Mouse (Mus musculus) lung, embryonic 15.5 days (tissue): ENCODE measurements at regions not wholly inside any gene's neighbourhood (a gene's known extent, or its start where the extent isn't known, plus 50 kb on each side); places are given as distances from the start of the nearest gene placed in this dataset.

Experiments
- ATAC-seq: fragments of 200-750 bp; cut with Nextera tagmentation; 2 replicates; pipeline ENCODE4 v1.8.0; 2017; ENCODE audit warnings: moderate number of reproducible peaks, borderline replicate concordance; ENCODE audit not compliant: low FRiP score, low TSS enrichment; ENCODE audit errors: extremely low read depth
- H3K27ac ChIP-seq: fragments of 300-500 bp; sonication (generic); 2 replicates; pipeline ENCODE4 v1.5.1; 2015; ENCODE audit warnings: moderate library complexity, mild to moderate bottlenecking, inconsistent platforms
- H3K27me3 ChIP-seq: fragments of 300-500 bp; sonication (generic); 2 replicates; pipeline ENCODE4 v1.6.1; 2015; ENCODE audit warnings: inconsistent platforms
- H3K36me3 ChIP-seq: fragments of 300-500 bp; sonication (generic); 2 replicates; pipeline ENCODE4 v1.6.1; 2015; ENCODE audit warnings: inconsistent platforms
- H3K4me1 ChIP-seq: fragments of 300-500 bp; sonication (generic); 2 replicates; pipeline ENCODE4 v1.6.1; 2015; ENCODE audit warnings: inconsistent platforms
- H3K4me2 ChIP-seq: fragments of 300-500 bp; sonication (generic); 2 replicates; pipeline ENCODE4 v1.6.1; 2015; ENCODE audit warnings: inconsistent platforms, mild to moderate bottlenecking, moderate library complexity
- H3K4me3 ChIP-seq: fragments of 300-500 bp; sonication (generic); 2 replicates; pipeline ENCODE4 v1.5.1; 2015; ENCODE audit warnings: mild to moderate bottlenecking, inconsistent platforms
- H3K9ac ChIP-seq: fragments of 300-500 bp; sonication (generic); 2 replicates; pipeline ENCODE4 v1.6.1; 2015; ENCODE audit warnings: inconsistent platforms
- H3K9me3 ChIP-seq: fragments of 300-500 bp; sonication (generic); 2 replicates; pipeline ENCODE4 v1.6.1; 2016; ENCODE audit warnings: inconsistent platforms
- WGBS: fragments of 180-500 bp; shearing (Covaris S2); methylation state at CpG from one replicate; pipeline ENCODE4 v1.1.7; 2015; 5-methylcytosine and 5-hydroxymethylcytosine counted together

DNA sequence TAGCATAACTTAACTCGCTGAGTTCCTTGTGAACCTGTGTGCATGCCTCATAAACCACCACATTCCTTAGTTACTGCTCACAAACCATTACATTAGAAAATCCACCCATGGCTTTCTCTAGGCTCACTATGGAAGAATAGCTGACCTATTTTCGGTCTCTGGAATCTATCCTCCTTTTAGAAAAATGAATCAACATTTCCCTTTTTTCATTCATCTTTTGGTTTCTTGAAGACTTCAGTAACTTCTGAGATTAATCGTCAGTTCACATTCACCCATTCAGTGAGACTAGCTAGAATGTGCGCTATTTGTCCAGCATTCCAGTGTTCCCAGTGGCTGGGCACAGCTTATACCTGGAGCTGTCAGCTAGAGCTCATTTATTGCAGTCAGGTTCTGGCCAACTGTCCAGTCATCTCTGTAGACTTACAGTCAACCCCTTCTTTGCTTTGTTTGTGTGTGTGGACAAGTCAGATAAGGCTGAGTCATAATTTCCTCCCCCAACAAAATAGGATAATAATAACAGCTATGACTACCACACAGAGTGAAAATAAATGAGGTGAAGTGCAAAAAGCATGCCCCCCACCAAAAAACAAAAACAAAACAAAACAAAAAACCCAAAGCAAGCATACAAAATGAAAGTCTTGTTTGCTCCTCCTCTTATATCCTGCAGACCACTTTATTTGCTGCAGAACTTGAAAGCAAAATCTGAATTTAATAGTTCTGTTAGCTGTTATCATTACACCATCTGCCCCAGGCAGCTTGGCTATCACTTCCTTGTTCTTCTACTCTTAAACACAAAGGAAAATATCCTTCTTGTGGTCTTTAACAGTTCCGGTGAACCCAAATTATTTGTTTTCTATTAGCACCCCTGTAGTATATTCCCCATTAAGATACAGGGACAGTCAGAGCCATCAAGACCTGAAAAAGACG, 173.0 kb upstream of the Cited2 start:
- Histone ChIP-seq H3K36me3 (no peaks in the 10 kb centered on the region), H3K9ac (no peak overlapping the region), H3K4me3 (no peak overlapping the region), H3K9me3 (no peaks in the 10 kb centered on the region), H3K27ac (no peak overlapping the region), H3K4me2 (no peak overlapping the region), H3K27me3 (no peaks in the 10 kb centered on the region), H3K4me1 (0 out of 2 replicates have a peak, but pooled peaks cover 4% of the 10 kb centered on the region)
- no peak for ATAC-seq
- WGBS: 79% methylated on average over 6 of the region's 6 CpGs

DNA sequence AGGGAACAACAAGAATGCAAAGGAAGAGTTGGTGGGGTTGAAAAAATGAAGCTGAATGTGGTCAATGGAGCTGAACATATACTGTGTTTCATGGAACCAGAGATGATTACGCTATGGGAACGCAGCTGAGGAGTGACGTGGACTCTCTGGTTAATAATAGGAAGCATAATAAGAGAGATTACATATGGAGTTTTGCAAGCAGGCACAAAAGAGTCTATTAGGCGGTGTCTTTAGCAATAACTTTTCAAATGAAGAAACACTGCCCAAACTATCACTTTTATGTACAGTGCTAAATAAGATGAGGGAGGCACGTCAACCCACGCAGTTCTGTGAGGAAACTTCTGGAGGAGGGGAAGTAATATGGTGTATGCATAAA, 172.4 kb upstream of the Cited2 start:
- Histone ChIP-seq H3K9ac (no peak overlapping the region), H3K4me1 (0 out of 2 replicates have a peak, but pooled peaks cover 4% of the 10 kb centered on the region), H3K9me3 (no peaks in the 10 kb centered on the region), H3K4me2 (no peak overlapping the region), H3K27ac (no peak overlapping the region), H3K4me3 (no peak overlapping the region), H3K36me3 (no peaks in the 10 kb centered on the region), H3K27me3 (no peaks in the 10 kb centered on the region)
- 88% methylated on average over 6 of the region's 6 CpGs for WGBS
- ATAC-seq: no peak

DNA sequence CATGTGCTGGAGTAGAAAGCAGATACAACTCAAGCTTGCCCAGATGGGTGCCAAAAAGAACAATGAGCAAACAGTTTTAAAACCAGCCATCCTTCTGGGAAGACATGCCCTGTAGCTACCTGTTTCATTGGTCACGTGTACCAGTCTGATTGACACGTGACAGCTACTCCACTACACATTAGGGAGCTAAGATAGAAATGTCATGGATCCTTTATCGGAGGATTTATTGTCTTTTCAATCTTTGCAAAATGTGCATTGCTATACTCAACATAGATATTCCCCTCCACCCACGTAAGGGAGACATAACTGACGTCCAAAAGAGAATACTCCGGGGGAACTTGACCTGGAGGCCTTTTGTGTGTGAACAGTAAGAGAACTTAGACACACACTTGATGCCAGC, 171.1 kb upstream of the Cited2 start:
- H3K36me3 ChIP-seq: no peaks in the 10 kb centered on the region
- 66% methylated on average over 6 of the region's 6 CpGs for WGBS
- H3K9ac ChIP-seq: no peak overlapping the region
- H3K4me1 ChIP-seq: 0 out of 2 replicates have a peak, but pooled peaks cover 4% of the 10 kb centered on the region
- no peak overlapping the region for H3K27ac ChIP-seq
- no peak overlapping the region for H3K4me2 ChIP-seq
- no peaks in the 10 kb centered on the region for H3K27me3 ChIP-seq
- ATAC-seq: no peak
- H3K4me3 ChIP-seq: no peak overlapping the region
- H3K9me3 ChIP-seq: no peaks in the 10 kb centered on the region

GRCm38 (mm10) chr10:17552277-17552676, 170.7 kb upstream of the Cited2 start:
- no peaks in the 10 kb centered on the region for H3K36me3 ChIP-seq
- H3K4me1 ChIP-seq: 0 out of 2 replicates have a peak, but pooled peaks cover 4% of the 10 kb centered on the region
- H3K27ac ChIP-seq: no peak overlapping the region
- H3K27me3 ChIP-seq: no peaks in the 10 kb centered on the region
- H3K9me3 ChIP-seq: no peaks in the 10 kb centered on the region
- no peak overlapping the region for H3K4me2 ChIP-seq
- no peak for ATAC-seq
- H3K9ac ChIP-seq: no peak overlapping the region
- no peak overlapping the region for H3K4me3 ChIP-seq

- Histone ChIP-seq H3K36me3 (no peaks in the 10 kb centered on the region), H3K27ac (no peak overlapping the region), H3K27me3 (no peaks in the 10 kb centered on the region), H3K4me2 (no peak overlapping the region), H3K9ac (no peak overlapping the region), H3K9me3 (no peaks in the 10 kb centered on the region), H3K4me3 (no peak overlapping the region), H3K4me1 (peaks cover 26% of the 10 kb centered on the region)
- ATAC-seq: no peak
- WGBS: 53% methylated on average over 4 of the region's 4 CpGs
These were observed 166.6 kb upstream of the Cited2 start for GRCm38 (mm10) chr10:17556391-17556790.

DNA sequence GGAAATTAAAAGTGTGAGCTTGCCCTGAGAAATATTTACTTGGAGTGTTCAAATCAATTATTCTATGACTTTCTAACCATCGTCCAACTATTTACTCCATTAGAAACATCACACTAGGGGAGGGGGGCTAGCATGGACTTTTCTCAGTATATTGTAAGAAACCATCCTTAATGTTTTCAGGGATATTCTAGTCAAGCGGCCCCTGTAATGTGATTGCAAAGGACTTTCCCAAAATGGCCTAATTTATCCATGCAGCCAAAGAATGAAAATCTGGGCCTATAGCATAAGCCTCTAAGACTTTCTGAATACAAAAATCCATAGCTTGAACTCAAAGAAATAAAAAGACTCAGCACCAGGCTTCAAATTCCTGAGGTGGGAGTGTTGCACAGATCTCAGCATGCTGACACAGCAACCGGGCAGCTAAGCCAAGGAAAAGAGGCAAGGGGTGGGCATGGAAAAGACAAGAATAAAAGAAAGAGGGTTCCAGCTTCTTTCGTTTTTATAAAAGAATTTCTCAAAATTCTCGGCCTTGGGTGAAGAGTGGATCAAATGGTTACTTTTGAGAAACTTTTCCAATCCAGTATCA, 163.6 kb upstream of the Cited2 start:
- Histone ChIP-seq H3K9me3 (no peaks in the 10 kb centered on the region), H3K4me1 (peaks cover 51% of the 10 kb centered on the region), H3K27me3 (no peaks in the 10 kb centered on the region), H3K4me2 (no peak overlapping the region), H3K9ac (no peak overlapping the region), H3K36me3 (no peaks in the 10 kb centered on the region), H3K4me3 (no peak overlapping the region), H3K27ac (peak overlapping the region; percentile 57)
- WGBS: 51% methylated on average over 5 of the region's 5 CpGs
- ATAC-seq: no peak

DNA sequence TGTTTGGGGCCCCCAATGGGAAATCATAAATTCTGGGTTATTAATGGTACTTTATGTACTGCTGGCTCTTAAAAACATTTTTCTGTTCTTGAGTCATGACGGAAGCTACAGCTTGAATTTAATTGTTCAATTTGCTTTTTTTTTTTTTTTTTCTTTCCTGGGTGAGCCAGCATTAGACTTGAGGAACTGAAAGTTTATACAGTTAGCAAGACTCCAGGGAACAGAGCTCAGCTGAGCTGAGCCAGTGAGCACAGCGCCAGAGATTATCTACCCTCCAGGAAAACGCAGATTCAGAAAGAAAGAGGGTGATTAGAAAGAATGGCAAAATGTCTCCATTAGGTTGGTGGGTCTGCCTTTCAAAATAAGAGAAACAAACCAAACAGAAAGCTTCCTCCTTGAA, 163.0 kb upstream of the Cited2 start:
- H3K4me3 ChIP-seq: no peak overlapping the region

GRCm38 (mm10) chr10:17561466-17561865, 161.6 kb upstream of the Cited2 start:
- H3K27me3 ChIP-seq: no peaks in the 10 kb centered on the region
- H3K4me1 ChIP-seq: peaks cover 51% of the 10 kb centered on the region
- no peak overlapping the region for H3K4me2 ChIP-seq
- no peak for ATAC-seq
- WGBS: 38% methylated on average over 7 of the region's 7 CpGs
- H3K27ac ChIP-seq: no peak overlapping the region
- H3K36me3 ChIP-seq: no peaks in the 10 kb centered on the region
- no peak overlapping the region for H3K4me3 ChIP-seq
- H3K9ac ChIP-seq: no peak overlapping the region
- no peaks in the 10 kb centered on the region for H3K9me3 ChIP-seq

More for the DNA sequence above, 163.0 kb upstream of the Cited2 start:
- H3K27me3 ChIP-seq: no peaks in the 10 kb centered on the region
- WGBS: 26% methylated on average over 3 of the region's 3 CpGs
- H3K4me2 ChIP-seq: no peak overlapping the region
- no peaks in the 10 kb centered on the region for H3K36me3 ChIP-seq
- no peak overlapping the region for H3K9ac ChIP-seq
- no peak for ATAC-seq
- no peaks in the 10 kb centered on the region for H3K9me3 ChIP-seq
- H3K4me1 ChIP-seq: peaks cover 51% of the 10 kb centered on the region
- H3K27ac ChIP-seq: peak overlapping the region; percentile 57; the same call in 1 of the 2 replicates

DNA sequence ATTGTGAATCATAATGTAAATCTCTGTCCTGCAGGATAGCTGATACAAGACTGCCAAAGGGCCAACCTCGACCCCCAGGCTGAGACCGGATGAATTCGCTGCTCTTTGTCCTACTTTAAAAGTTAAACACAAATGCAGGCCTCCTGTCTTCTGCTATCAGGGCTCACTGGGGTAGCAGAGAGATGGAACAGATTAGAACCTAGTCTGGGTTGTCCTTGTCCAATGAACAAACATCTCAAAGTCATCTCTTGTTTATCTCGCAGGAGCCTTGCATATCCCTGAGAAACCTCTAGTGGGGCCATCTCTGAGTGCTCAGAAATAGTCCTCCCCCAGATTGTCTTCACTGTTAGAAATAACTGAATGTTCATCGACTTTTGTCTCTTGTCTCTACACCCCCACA, 161.0 kb upstream of the Cited2 start:
- Histone ChIP-seq H3K4me3 (no peak overlapping the region), H3K36me3 (no peaks in the 10 kb centered on the region), H3K4me1 (peaks cover 51% of the 10 kb centered on the region), H3K27me3 (no peaks in the 10 kb centered on the region), H3K4me2 (no peak overlapping the region), H3K27ac (peak overlapping the region; percentile 69), H3K9me3 (no peaks in the 10 kb centered on the region), H3K9ac (no peak overlapping the region)
- WGBS: 53% methylated on average over 5 of the region's 5 CpGs
- ATAC-seq: no peak

DNA sequence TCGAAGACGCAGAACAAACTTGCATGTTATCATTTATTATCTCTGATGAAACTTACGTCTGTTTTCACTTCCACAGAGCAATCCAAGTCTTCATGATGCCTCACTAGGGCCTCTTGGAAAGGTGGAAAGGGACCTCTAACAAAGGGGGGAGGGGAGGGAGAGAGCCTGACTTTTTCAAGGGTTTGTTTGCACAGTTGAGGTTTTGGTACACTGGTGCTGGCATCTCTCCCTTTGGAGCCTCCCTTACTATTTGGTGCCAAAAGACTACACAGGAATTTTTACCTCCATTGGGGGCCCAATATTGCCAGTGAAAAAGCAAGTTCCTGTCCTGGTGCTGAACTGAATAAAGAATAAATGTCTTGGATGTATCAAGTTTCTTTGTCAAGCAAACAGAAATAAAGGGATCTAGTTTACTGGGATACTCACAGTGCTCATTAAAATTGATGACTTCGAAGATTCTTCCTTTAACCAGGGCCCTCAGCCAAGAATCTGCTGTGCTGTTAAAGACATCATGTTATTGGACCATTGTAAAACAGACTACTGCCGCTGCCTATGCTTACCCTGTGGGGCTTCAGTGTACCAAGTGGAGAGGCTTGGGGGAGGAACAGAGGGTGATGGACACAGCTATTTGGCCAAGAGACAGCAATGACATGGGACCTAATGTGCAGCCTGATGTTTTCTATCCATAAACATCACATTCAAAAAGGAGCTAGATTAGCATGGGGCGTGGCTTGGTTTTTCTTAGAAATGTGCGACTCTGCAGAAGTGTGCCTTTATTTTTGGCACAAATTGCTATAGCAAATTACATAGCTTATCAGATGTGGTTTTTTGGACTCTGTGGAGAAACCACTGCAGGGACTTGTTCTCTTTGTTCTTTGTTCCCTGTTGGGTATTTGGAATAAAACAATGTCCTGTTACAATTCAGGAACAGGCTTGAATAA, 160.3 kb upstream of the Cited2 start:
- Histone ChIP-seq H3K4me2 (no peak overlapping the region), H3K4me1 (peaks cover 51% of the 10 kb centered on the region), H3K9me3 (no peaks in the 10 kb centered on the region), H3K27ac (peak overlapping the region; percentile 69), H3K27me3 (no peaks in the 10 kb centered on the region), H3K9ac (no peak overlapping the region), H3K36me3 (no peaks in the 10 kb centered on the region), H3K4me3 (no peak overlapping the region)
- 30% methylated on average over 7 of the region's 7 CpGs for WGBS
- ATAC-seq: peak; percentile 93

DNA sequence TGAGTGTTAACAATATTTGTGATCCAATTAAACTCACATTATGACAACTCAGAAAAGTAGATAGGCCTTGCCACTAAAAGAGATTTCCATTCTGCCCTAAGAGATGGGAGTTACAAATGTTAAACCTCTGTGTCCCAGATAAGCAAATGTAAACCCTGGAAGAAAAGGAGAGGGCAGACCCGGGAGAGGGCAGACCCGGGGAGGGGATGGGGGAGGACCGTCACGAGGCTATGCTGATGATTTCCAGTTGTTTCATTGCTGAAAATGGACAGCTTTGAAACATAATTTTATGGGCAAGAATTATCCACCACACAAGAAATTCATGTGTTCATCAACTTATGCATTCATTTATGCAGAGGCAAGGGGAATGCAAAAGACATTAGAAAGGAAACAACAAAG, 159.7 kb upstream of the Cited2 start:
- WGBS: 21% methylated on average over 4 of the region's 4 CpGs
- H3K27me3 ChIP-seq: no peaks in the 10 kb centered on the region
- peak; percentile 68; the same call in 1 of the 2 replicates for ATAC-seq
- peak overlapping the region; percentile 69 for H3K27ac ChIP-seq
- H3K4me3 ChIP-seq: no peak overlapping the region
- H3K36me3 ChIP-seq: no peaks in the 10 kb centered on the region
- no peak overlapping the region for H3K4me2 ChIP-seq
- peaks cover 51% of the 10 kb centered on the region for H3K4me1 ChIP-seq
- H3K9me3 ChIP-seq: no peaks in the 10 kb centered on the region
- no peak overlapping the region for H3K9ac ChIP-seq
